Mouse (Mus musculus): Measurements from ENCODE around the gene Scel. TPM values are rescaled to one million over a fixed set of nuclear protein-coding genes. Genes with fewer than 3 reads are reported as not detected.

Scel gene
- polyA plus RNA-seq, 1 experiment from 2014 or later, result 1.7 TPM

DNA sequence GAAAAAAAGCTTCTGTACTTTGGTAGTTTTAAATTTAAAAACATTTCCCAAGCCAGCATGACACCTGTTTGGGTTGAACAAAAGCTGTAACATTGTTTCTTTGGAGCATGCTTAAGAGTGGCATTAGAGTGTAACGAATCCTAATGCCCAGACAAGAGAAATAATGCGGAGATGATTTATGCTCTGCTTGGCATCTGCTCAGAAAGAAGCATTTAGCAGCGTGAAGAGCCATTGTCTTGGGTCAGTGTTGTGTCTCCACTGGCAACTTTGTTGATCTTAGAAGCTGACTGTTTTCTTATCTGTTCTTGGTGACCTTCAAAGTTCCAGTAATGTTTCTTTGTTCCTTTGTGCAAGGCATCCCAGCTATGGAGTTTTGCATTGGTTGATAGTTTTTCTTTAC, 130.8 kb downstream of the Scel start:
- no peaks in the 10 kb centered on the region for H3K4me1 ChIP-seq
- WGBS, result 81% methylated on average over 3 of the region's 3 CpGs
- no peak overlapping the region for H3K4me3 ChIP-seq
- no peak overlapping the region for H3K4me2 ChIP-seq (replicated peaks)
- no peak overlapping the region for H3K9ac ChIP-seq
- no peaks in the 10 kb centered on the region; the same call in 1 of the 2 replicates for H3K27me3 ChIP-seq
- H3K9me3 ChIP-seq, result no peaks in the 10 kb centered on the region
- no peaks in the 10 kb centered on the region for H3K36me3 ChIP-seq
- H3K27ac ChIP-seq, result no peak overlapping the region
- no peak for ATAC-seq (ENCODE audit: low FRiP score, low read depth)

DNA sequence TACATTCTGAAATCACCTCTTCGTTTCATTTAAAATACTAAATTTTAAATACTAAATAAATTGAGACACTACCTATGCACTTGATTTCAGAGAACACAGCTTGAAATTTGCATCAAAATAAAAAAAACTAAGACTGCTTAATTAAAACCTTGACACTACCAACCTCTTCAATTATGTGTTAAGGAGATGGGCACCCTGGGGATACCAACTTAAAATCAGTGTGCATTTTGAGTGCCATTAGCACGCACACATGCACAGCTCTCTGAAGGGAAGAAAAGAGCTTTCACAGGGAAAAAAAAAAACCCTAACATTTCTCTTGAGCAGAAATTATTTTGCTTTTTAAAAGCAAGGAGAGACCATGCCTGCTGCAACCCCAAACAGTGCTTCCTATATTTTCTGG, 134.8 kb downstream of the Scel start:
- Histone ChIP-seq H3K4me2 (replicated peaks) (no peak overlapping the region), H3K36me3 (no peaks in the 10 kb centered on the region), H3K4me3 (no peak overlapping the region), H3K9ac (no peak overlapping the region), H3K9me3 (no peaks in the 10 kb centered on the region), H3K27ac (no peak overlapping the region), H3K4me1 (peaks cover 9% of the 10 kb centered on the region), H3K27me3 (peaks cover 21% of the 10 kb centered on the region)
- 78% methylated on average over 2 of the region's 2 CpGs for WGBS
- no peak for ATAC-seq (ENCODE audit: low FRiP score, low read depth)

DNA sequence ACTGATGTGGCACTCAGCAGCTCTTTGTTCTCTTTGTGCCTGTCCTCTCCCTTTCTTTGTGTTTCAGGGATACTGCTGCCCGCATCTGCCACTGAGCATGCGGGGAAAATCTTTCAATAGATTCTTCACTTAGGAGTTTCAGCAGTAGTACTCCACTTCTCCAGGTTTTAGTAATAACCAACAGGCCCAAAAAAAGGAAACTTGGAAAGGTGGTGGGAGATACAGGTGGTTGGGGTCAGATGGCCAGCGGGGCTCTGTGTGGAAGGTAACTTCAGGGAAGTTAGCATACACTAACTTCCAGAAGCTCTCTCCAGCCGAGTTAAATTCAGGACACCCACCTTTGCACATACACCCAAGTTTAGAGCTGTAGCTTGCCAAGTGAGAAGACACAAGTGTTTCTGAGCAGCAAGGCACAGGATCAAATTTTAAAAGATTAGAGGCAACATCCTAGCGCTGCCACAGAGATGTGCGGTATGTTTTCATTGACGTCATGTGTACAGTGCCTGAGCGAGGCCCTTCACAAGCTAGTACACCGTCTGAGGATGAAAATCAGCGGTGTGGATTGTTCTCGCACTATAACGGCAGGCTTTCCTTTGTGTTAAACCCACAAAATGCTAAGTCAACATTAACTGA, 135.6 kb downstream of the Scel start:
- ATAC-seq (ENCODE audit: low FRiP score, low read depth), result no peak
- H3K9me3 ChIP-seq, result no peaks in the 10 kb centered on the region
- H3K4me1 ChIP-seq, result peaks cover 9% of the 10 kb centered on the region
- WGBS, result 41% methylated on average over 12 of the region's 12 CpGs
- H3K36me3 ChIP-seq, result no peaks in the 10 kb centered on the region
- H3K4me2 ChIP-seq (replicated peaks), result no peak overlapping the region
- no peak overlapping the region for H3K9ac ChIP-seq
- H3K4me3 ChIP-seq, result no peak overlapping the region
- no peak overlapping the region for H3K27ac ChIP-seq
- H3K27me3 ChIP-seq, result peaks cover 21% of the 10 kb centered on the region

DNA sequence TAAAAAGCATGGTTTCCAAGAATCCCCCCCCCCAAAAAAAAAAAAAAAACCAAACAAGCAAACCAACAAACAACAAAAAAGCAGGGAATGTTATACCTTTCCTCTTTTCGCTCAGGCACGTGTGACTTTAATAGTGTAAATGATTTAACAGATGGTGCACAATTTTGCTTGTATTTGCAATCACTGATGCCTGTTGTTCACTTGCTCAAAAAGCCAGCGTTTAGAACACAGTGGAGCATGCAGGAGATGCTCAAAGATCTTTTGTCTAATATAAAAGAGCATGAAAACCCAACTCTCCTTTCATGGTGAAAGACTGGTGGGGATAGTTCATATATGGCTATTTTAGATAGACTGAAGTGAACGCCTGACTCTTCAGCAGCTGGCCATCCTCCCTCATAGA, 136.2 kb downstream of the Scel start:
- WGBS, result 51% methylated on average over 4 of the region's 4 CpGs
- Histone ChIP-seq H3K36me3 (no peaks in the 10 kb centered on the region), H3K27me3 (peaks cover 21% of the 10 kb centered on the region), H3K9ac (no peak overlapping the region), H3K4me3 (no peak overlapping the region), H3K27ac (no peak overlapping the region), H3K4me1 (peaks cover 9% of the 10 kb centered on the region), H3K9me3 (no peaks in the 10 kb centered on the region), H3K4me2 (replicated peaks) (no peak overlapping the region)
- ATAC-seq (ENCODE audit: low FRiP score, low read depth), result no peak

DNA sequence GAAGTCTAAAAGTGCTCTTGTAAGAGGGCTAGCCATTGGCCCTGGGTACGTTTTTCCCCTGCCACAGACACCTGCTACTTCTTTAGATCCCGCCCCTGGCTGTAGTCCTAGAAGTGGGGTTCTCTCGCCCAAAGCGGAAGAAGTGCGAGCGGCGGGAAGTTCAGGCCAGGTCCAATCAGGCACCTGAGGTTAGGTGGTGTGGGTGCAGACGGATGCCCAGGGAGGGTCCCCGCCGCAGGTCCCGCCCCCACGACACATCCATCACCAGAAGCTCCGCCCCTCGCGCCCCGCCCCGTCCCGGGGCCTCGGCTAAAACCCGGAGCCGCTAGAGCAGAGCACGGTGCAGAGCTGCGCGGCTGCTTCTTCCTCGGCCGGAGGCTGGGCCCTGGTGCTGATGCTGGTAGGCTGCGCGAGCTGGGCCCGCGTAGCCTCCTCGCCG, 136.8 kb downstream of the Scel start, which contains the start of gene Slain1:
Gene Slain1, plus strand, starts transcription at position 333 of the 439 bp plus-strand sequence.
- H3K4me3 ChIP-seq, result peak within 1 kb of the TSS; percentile 72

DNA sequence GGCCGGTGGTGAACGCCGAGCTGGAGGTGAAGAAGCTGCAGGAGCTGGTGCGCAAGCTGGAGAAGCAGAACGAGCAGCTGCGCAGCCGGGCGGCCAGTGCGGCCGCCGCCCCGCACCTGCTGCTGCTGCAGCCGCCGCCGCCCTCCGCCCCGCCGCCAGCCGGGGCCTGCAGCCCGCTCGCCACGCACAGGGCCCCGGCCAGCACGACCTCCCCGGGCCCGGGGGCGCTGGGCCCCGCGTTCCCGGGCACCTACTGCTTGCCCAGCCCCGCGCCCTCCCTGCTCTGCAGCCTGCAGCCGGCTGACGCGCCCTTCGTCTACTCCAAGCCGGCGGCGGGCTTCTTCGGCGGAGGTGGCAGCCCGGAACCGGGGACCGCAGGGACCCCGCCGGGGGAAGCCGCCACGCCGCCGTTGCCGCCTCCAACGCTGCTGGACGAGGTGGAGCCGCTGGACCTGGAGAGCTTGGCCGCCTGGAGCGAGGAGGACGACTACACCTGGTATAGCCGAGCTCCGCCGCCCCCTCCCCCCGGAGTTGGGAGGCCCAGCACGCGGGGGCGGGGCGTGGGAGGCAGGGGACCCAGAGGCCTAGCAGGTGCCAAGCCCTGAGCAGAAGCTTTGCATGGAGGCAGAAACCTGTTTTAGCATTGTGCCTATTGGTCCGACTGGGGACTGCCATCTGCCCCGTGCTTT, 137.4 kb downstream of the Scel start:
- Histone ChIP-seq H3K27me3 (peaks cover 21% of the 10 kb centered on the region), H3K9ac (peak overlapping the region; percentile 70), H3K4me2 (replicated peaks) (peak overlapping the region; percentile 99), H3K4me3 (peak overlapping the region; percentile 72), H3K9me3 (no peaks in the 10 kb centered on the region), H3K4me1 (peaks cover 9% of the 10 kb centered on the region), H3K36me3 (no peaks in the 10 kb centered on the region), H3K27ac (peak overlapping the region; percentile 49; the same call in 1 of the 2 replicates)
- under 1% methylated on average over 54 of the region's 67 CpGs for WGBS
- peak; percentile 49 for ATAC-seq (ENCODE audit: low FRiP score, low read depth)

More for the DNA sequence above, 136.8 kb downstream of the Scel start, which contains the start of gene Slain1:
- H3K27me3 ChIP-seq, result peaks cover 21% of the 10 kb centered on the region
- peak within 1 kb of the TSS; percentile 70 for H3K9ac ChIP-seq
- H3K4me2 ChIP-seq (replicated peaks), result peak within 1 kb of the TSS; percentile 99
- WGBS, result under 1% methylated on average over 32 of the region's 32 CpGs
- peaks cover 9% of the 10 kb centered on the region for H3K4me1 ChIP-seq
- H3K36me3 ChIP-seq, result no peaks in the 10 kb centered on the region
- no peaks in the 10 kb centered on the region for H3K9me3 ChIP-seq
- H3K27ac ChIP-seq, result peak within 1 kb of the TSS; percentile 49; the same call in 1 of the 2 replicates
- ATAC-seq (ENCODE audit: low FRiP score, low read depth), result peak; percentile 97

DNA sequence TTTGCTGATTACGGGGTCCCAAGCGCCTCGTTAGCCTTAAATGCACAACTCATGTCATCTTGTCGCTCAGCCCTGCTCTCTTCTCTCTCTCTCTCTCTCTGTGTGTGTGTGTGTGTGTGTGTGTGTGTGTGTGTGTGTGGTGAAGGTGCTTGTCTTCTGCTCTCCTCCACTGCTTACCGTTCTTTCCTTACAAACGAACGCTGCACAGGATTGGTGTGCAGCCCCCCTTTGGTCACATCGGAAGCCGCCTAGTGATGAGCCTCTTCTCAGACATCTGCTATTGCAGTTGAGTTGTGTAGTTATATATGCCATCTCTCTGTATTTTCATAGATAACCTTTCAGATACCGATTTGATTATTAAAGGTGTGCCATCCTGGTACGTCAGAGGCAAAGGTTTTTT, 138.0 kb downstream of the Scel start:
- 5% methylated on average over 11 of the region's 11 CpGs for WGBS
- H3K9ac ChIP-seq, result peak overlapping the region; percentile 70
- no peaks in the 10 kb centered on the region for H3K36me3 ChIP-seq
- peak overlapping the region; percentile 99 for H3K4me2 ChIP-seq (replicated peaks)
- H3K4me1 ChIP-seq, result peaks cover 9% of the 10 kb centered on the region
- no peak overlapping the region for H3K27ac ChIP-seq
- H3K27me3 ChIP-seq, result peaks cover 21% of the 10 kb centered on the region
- peak overlapping the region; percentile 72 for H3K4me3 ChIP-seq
- ATAC-seq (ENCODE audit: low FRiP score, low read depth), result no peak
- H3K9me3 ChIP-seq, result no peaks in the 10 kb centered on the region

DNA sequence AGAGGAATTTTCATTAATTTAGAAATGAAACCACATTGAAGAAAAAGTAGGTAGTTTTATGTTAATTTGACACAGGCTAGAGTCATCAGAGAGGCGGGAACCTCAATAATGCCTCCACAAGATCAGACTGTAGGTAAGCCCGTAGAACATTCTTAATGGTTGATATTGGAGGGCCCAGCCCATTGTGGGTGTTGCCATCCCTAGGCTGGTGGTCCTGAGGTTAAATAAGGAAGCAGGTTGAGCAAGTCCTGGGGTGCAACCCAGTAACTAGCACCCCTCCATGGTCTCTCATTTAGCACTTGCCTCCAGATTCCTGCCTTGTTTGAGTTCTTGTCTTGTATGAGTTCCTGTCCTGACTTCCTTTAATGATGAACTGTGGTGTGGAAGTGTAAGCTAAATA, 138.4 kb downstream of the Scel start:
- Histone ChIP-seq H3K9me3 (no peaks in the 10 kb centered on the region), H3K36me3 (no peaks in the 10 kb centered on the region), H3K4me2 (replicated peaks) (peak overlapping the region; percentile 99), H3K4me3 (peak overlapping the region; percentile 72; the same call in 1 of the 2 replicates), H3K27me3 (peaks cover 21% of the 10 kb centered on the region), H3K4me1 (peaks cover 9% of the 10 kb centered on the region), H3K27ac (no peak overlapping the region), H3K9ac (no peak overlapping the region)
- no peak for ATAC-seq (ENCODE audit: low FRiP score, low read depth)
- 57% methylated on average over 2 of the region's 2 CpGs for WGBS

DNA sequence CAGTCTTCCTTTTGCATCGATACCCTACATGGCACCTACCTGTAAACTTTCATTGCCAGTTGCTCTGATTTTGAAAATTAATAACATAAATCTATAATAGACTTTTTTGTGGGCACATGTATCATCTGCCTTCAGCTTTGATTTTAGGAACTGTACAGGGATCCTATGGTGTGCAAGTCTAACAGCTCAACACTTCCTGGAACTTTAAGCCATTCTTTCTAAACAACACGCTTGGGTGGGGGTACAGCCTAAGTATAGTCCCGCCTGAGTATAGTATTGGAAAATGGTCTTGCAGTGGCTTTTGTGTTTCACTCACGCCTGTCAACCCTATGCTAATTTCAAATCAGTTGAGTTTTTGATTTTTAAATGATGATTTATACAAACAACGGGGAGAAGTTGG, 139.4 kb downstream of the Scel start:
- H3K4me1 ChIP-seq, result peaks cover 9% of the 10 kb centered on the region
- 88% methylated on average over 5 of the region's 5 CpGs for WGBS
- no peak overlapping the region for H3K9ac ChIP-seq
- H3K9me3 ChIP-seq, result no peaks in the 10 kb centered on the region
- H3K27ac ChIP-seq, result no peak overlapping the region
- H3K36me3 ChIP-seq, result no peaks in the 10 kb centered on the region
- H3K4me3 ChIP-seq, result no peak overlapping the region
- ATAC-seq (ENCODE audit: low FRiP score, low read depth), result no peak
- no peak overlapping the region for H3K4me2 ChIP-seq (replicated peaks)
- H3K27me3 ChIP-seq, result peaks cover 21% of the 10 kb centered on the region

DNA sequence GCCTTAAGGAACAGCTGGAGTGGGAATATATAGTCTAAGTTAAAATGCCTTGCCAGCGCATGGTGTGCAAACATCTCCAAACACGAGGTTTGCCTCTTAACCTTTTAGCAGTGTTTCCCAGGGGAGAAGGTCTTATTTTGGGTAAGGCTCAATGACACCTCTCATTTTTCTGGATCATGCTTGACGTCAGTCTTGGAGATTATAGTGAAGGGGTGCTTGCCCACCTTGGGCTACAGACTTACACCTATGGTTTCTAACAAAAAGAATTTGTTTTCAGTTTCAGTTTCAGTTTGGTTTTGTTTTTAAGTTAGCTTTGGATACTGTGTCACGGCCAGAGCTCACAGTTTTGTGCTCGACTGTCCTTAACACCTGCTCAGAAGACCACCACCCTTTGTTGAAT, 140.7 kb downstream of the Scel start:
- no peaks in the 10 kb centered on the region for H3K9me3 ChIP-seq
- H3K4me1 ChIP-seq, result peaks cover 9% of the 10 kb centered on the region
- no peak overlapping the region for H3K4me2 ChIP-seq (replicated peaks)
- H3K9ac ChIP-seq, result no peak overlapping the region
- 58% methylated on average over 5 of the region's 5 CpGs for WGBS
- no peak for ATAC-seq (ENCODE audit: low FRiP score, low read depth)
- no peaks in the 10 kb centered on the region for H3K36me3 ChIP-seq
- H3K4me3 ChIP-seq, result no peak overlapping the region
- peaks cover 21% of the 10 kb centered on the region for H3K27me3 ChIP-seq
- no peak overlapping the region for H3K27ac ChIP-seq

DNA sequence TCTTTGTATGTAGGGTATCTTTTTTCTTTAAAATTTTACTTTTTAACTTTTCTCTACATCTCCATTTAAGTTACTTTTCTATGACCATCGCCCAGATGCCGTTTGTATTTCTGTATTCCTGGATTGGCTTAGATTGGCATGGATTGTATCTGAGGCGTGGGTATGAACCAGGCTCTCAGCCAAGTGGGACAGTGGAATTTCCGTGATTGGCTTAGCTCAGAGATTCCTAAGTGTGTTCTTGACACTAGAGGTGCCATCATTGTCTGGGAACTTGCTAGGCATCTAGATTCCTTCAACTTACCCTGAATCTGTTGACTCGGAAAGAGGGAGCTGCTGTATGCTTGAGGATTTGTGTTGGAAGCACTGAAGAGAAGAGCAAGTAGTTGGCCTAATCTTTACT, 142.3 kb downstream of the Scel start:
- peaks cover 9% of the 10 kb centered on the region for H3K4me1 ChIP-seq
- WGBS, result 77% methylated on average over 5 of the region's 5 CpGs
- ATAC-seq (ENCODE audit: low FRiP score, low read depth), result no peak

DNA sequence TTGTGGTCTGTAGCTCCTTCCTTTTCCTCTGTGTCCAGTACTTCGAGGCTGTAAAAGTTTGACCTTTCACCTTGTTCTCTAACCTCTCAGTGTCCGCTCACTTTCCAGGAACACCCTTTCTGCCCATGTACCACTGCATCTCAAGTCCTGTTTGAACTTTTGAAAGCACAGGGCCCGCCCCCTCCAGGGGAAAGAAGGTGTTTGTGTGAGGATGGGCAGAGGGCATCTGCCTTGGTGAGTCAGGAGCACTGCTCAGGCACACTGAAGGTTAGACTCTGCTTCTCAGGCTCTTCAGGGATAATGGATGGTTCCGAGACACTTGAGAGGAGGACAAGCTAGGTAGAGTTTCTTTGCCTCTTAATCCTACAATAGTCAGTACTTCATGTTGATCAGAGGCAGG, 144.7 kb downstream of the Scel start:
- Histone ChIP-seq H3K4me1 (no peaks in the 10 kb centered on the region), H3K9me3 (no peaks in the 10 kb centered on the region), H3K36me3 (no peaks in the 10 kb centered on the region), H3K27me3 (no peaks in the 10 kb centered on the region), H3K9ac (no peak overlapping the region), H3K4me3 (no peak overlapping the region), H3K4me2 (replicated peaks) (no peak overlapping the region), H3K27ac (no peak overlapping the region)
- ATAC-seq (ENCODE audit: low FRiP score, low read depth), result no peak
- WGBS, result 69% methylated on average over 4 of the region's 4 CpGs

More for the DNA sequence above, 142.3 kb downstream of the Scel start:
- H3K36me3 ChIP-seq, result no peaks in the 10 kb centered on the region
- no peak overlapping the region for H3K4me3 ChIP-seq
- H3K9ac ChIP-seq, result no peak overlapping the region
- no peak overlapping the region for H3K27ac ChIP-seq
- no peak overlapping the region for H3K4me2 ChIP-seq (replicated peaks)
- peaks cover 15% of the 10 kb centered on the region for H3K27me3 ChIP-seq
- H3K9me3 ChIP-seq, result no peaks in the 10 kb centered on the region

Measured in limb, embryonic 13.5 days (tissue).